Mouse (Mus musculus): ENCODE results near the gene Carmil1. TPM values are rescaled to one million over a fixed set of nuclear protein-coding genes. Genes with fewer than 3 reads are reported as not detected.
A peak's percentile ranks its signal among the peaks of the same experiment; 100 is the strongest.

Gene Carmil1
- total and polyA plus RNA-seq, 2 experiments from 2014 or later: 40.7 to 56.8 TPM

- Histone ChIP-seq H3K4me2 (ENCODE audit: low read depth, low read length, poor library complexity, severe bottlenecking) (no peak overlapping the region), H3K27me3 (ENCODE audit: insufficient read depth, low read length) (no peaks in the 10 kb centered on the region), H3K27ac (ENCODE audit: low read depth, low read length) (0 out of 2 replicates have a peak overlapping the region, but pooled peaks have one; percentile 0), H3K9ac (replicated peaks; ENCODE audit: low read length, poor library complexity, severe bottlenecking) (no peak overlapping the region), H3K4me3 (ENCODE audit: low read depth, low read length) (no peak overlapping the region), H3K4me1 (ENCODE audit: insufficient read depth, low read length) (0 out of 2 replicates have a peak, but pooled peaks cover 7% of the 10 kb centered on the region), H3K9me3 (ENCODE audit: low read length) (no peaks in the 10 kb centered on the region), H3K36me3 (ENCODE audit: insufficient read depth, low read length) (peaks cover 4% of the 10 kb centered on the region; the same call in 1 of the 2 replicates)
- no peak for ATAC-seq (ENCODE audit: low FRiP score)
- DNase-seq (ENCODE audit: low spot score): no peak
- no peak for TF ChIP-seq CTCF (IDR thresholded peaks at IDR 0.05)
- WGBS: 81% methylated on average over 6 of the region's 6 CpGs
These were observed 232.0 kb downstream of the Carmil1 start for GRCm38 (mm10) chr13:24048611-24049010.

- TF ChIP-seq CTCF (IDR thresholded peaks at IDR 0.05): no peak
- no peak overlapping the region for H3K4me2 ChIP-seq (ENCODE audit: low read depth, low read length, poor library complexity, severe bottlenecking)
- ATAC-seq (ENCODE audit: low FRiP score): no peak
- H3K9ac ChIP-seq (replicated peaks; ENCODE audit: low read length, poor library complexity, severe bottlenecking): no peak overlapping the region
- H3K4me3 ChIP-seq (ENCODE audit: low read depth, low read length): no peak overlapping the region
- H3K9me3 ChIP-seq (ENCODE audit: low read length): no peaks in the 10 kb centered on the region
- 40% methylated on average over 3 of the region's 3 CpGs for WGBS
- H3K27me3 ChIP-seq (ENCODE audit: insufficient read depth, low read length): no peaks in the 10 kb centered on the region
- no peak overlapping the region for H3K27ac ChIP-seq (ENCODE audit: low read depth, low read length)
- peaks cover 7% of the 10 kb centered on the region for H3K36me3 ChIP-seq (ENCODE audit: insufficient read depth, low read length)
- no peak for DNase-seq (ENCODE audit: low spot score)
- 0 out of 2 replicates have a peak, but pooled peaks cover 7% of the 10 kb centered on the region for H3K4me1 ChIP-seq (ENCODE audit: insufficient read depth, low read length)
These were observed 235.3 kb downstream of the Carmil1 start for GRCm38 (mm10) chr13:24045271-24045670.

GRCm38 (mm10) chr13:24040221-24040620 is 240.4 kb downstream of the Carmil1 start:
- no peaks in the 10 kb centered on the region for H3K4me1 ChIP-seq (ENCODE audit: insufficient read depth, low read length)
- H3K4me3 ChIP-seq (ENCODE audit: low read depth, low read length): no peak overlapping the region
- no peak overlapping the region for H3K4me2 ChIP-seq (ENCODE audit: low read depth, low read length, poor library complexity, severe bottlenecking)
- DNase-seq (ENCODE audit: low spot score) (no peak), ATAC-seq (ENCODE audit: low FRiP score) (no peak)
- H3K27ac ChIP-seq (ENCODE audit: low read depth, low read length): no peak overlapping the region
- no peaks in the 10 kb centered on the region for H3K9me3 ChIP-seq (ENCODE audit: low read length)
- no peaks in the 10 kb centered on the region for H3K27me3 ChIP-seq (ENCODE audit: insufficient read depth, low read length)
- WGBS: 52% methylated on average over 7 of the region's 7 CpGs
- no peak overlapping the region for H3K9ac ChIP-seq (replicated peaks; ENCODE audit: low read length, poor library complexity, severe bottlenecking)
- no peak for TF ChIP-seq CTCF (IDR thresholded peaks at IDR 0.05)
- H3K36me3 ChIP-seq (ENCODE audit: insufficient read depth, low read length): peaks cover 7% of the 10 kb centered on the region

GRCm38 (mm10) chr13:24037502-24037901 is 243.1 kb downstream of the Carmil1 start:
- H3K4me3 ChIP-seq (ENCODE audit: low read depth, low read length): no peak overlapping the region
- H3K36me3 ChIP-seq (ENCODE audit: insufficient read depth, low read length): no peaks in the 10 kb centered on the region
- H3K4me2 ChIP-seq (ENCODE audit: low read depth, low read length, poor library complexity, severe bottlenecking): no peak overlapping the region
- no peaks in the 10 kb centered on the region for H3K4me1 ChIP-seq (ENCODE audit: insufficient read depth, low read length)
- DNase-seq (ENCODE audit: low spot score) (peak; percentile 9), ATAC-seq (ENCODE audit: low FRiP score) (no peak)
- WGBS: 75% methylated on average over 3 of the region's 3 CpGs
- TF ChIP-seq CTCF (IDR thresholded peaks at IDR 0.05): no peak
- no peaks in the 10 kb centered on the region for H3K27me3 ChIP-seq (ENCODE audit: insufficient read depth, low read length)
- H3K9ac ChIP-seq (replicated peaks; ENCODE audit: low read length, poor library complexity, severe bottlenecking): no peak overlapping the region
- no peaks in the 10 kb centered on the region for H3K9me3 ChIP-seq (ENCODE audit: low read length)
- H3K27ac ChIP-seq (ENCODE audit: low read depth, low read length): no peak overlapping the region

- WGBS: 66% methylated on average over 18 of the region's 18 CpGs
- Histone ChIP-seq H3K4me1 (ENCODE audit: insufficient read depth, low read length) (no peaks in the 10 kb centered on the region), H3K27me3 (ENCODE audit: insufficient read depth, low read length) (no peaks in the 10 kb centered on the region), H3K4me3 (ENCODE audit: low read depth, low read length) (no peak overlapping the region), H3K9ac (replicated peaks; ENCODE audit: low read length, poor library complexity, severe bottlenecking) (no peak overlapping the region), H3K4me2 (ENCODE audit: low read depth, low read length, poor library complexity, severe bottlenecking) (no peak overlapping the region; the same call in 1 of the 2 replicates), H3K36me3 (ENCODE audit: insufficient read depth, low read length) (no peaks in the 10 kb centered on the region), H3K27ac (ENCODE audit: low read depth, low read length) (no peak overlapping the region), H3K9me3 (ENCODE audit: low read length) (no peaks in the 10 kb centered on the region)
- no peak for DNase-seq (ENCODE audit: low spot score)
- TF ChIP-seq CTCF (IDR thresholded peaks at IDR 0.05): no peak
- ATAC-seq (ENCODE audit: low FRiP score): no peak
These were observed 244.4 kb downstream of the Carmil1 start for GRCm38 (mm10) chr13:24036150-24036549.

GRCm38 (mm10) chr13:24027191-24028170 is 253.1 kb downstream of the Carmil1 start:
- Histone ChIP-seq H3K4me1 (ENCODE audit: insufficient read depth, low read length) (no peaks in the 10 kb centered on the region), H3K27ac (ENCODE audit: low read depth, low read length) (no peak overlapping the region), H3K9me3 (ENCODE audit: low read length) (no peaks in the 10 kb centered on the region), H3K9ac (replicated peaks; ENCODE audit: low read length, poor library complexity, severe bottlenecking) (no peak overlapping the region), H3K4me3 (ENCODE audit: low read depth, low read length) (no peak overlapping the region), H3K27me3 (ENCODE audit: insufficient read depth, low read length) (no peaks in the 10 kb centered on the region), H3K36me3 (ENCODE audit: insufficient read depth, low read length) (0 out of 2 replicates have a peak, but pooled peaks cover 2% of the 10 kb centered on the region), H3K4me2 (ENCODE audit: low read depth, low read length, poor library complexity, severe bottlenecking) (no peak overlapping the region)
- DNase-seq (ENCODE audit: low spot score) (peak; percentile 78), ATAC-seq (ENCODE audit: low FRiP score) (0 out of 2 replicates have a peak, but pooled peaks have one; percentile 31)
- TF ChIP-seq CTCF (IDR thresholded peaks at IDR 0.05): peak; percentile 80
- WGBS: 61% methylated on average over 5 of the region's 5 CpGs

All from midbrain, postnatal 0 days (tissue).